Mouse (Mus musculus) bone marrow macrophage, adult 2 months (primary cell): ENCODE data around the gene Ncstn. TPM values are rescaled to one million over a fixed set of nuclear protein-coding genes. Genes with fewer than 3 reads are reported as not detected.

Source experiments
- H3K27ac ChIP-seq: 2 replicates; pipeline ENCODE4 v1.5.1; 2012; ENCODE audit warnings: low read depth, low read length; ENCODE audit not compliant: insufficient read depth
- H3K4me1 ChIP-seq: 2 replicates; pipeline ENCODE4 v1.6.1; 2012; ENCODE audit warnings: low read length; ENCODE audit not compliant: control insufficient read depth, insufficient read depth
- H3K4me3 ChIP-seq: 2 replicates; pipeline ENCODE4 v1.5.1; 2012; ENCODE audit warnings: mild to moderate bottlenecking, low read length, moderate library complexity; ENCODE audit not compliant: insufficient read depth
- CTCF ChIP-seq: IDR thresholded peaks from 2 replicates; pipeline ENCODE4 v1.5.1; 2012; ENCODE audit warnings: low read depth, mild to moderate bottlenecking, low read length, moderate library complexity
- POLR2A ChIP-seq: IDR thresholded peaks from 2 replicates; pipeline ENCODE4 v1.6.1; 2012; ENCODE audit warnings: mild to moderate bottlenecking, low read depth, low read length, borderline replicate concordance
- polyA plus RNA-seq: library from polyadenylated mRNA; stranded (reverse); fragments of >200 nt; gene quantifications from 2 replicates; pipeline ENCODE4 v1.2.4, GENCODE M21; 2012; ENCODE audit not compliant: missing spikeins, insufficient read depth, insufficient read length

The Ncstn gene
- polyA plus RNA-seq, 1 experiment: 142 TPM

DNA sequence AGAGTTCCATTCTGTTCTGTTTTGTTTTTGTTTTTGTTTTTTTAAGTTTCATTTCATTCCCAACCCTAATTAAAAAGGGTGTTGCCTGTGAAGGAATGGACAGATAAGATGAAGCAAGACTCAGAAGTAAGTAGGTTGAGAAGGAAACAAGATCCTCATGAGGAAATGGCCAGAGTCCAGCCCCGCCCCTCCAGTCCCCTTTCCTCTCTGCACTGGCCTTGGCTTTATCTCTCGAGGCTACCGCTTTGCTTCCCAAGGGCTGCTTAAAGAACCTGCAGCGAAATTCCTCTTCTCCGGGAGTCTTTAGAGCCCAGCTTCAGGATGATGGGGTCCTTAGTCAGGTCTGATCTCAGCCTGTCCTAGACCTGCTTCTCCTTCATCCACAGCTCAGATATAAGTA is 4.6 kb downstream of the Ncstn start:
- Histone ChIP-seq H3K4me3 (no peak overlapping the region), H3K27ac (no peak overlapping the region), H3K4me1 (peaks cover 8% of the 10 kb centered on the region)
- TF ChIP-seq CTCF (no peak), POLR2A (no peak)

GRCm38 (mm10) chr1:172072604-172073003 is 10.0 kb downstream of the Ncstn start:
- Histone ChIP-seq H3K27ac (no peak overlapping the region), H3K4me1 (no peaks in the 10 kb centered on the region), H3K4me3 (no peak overlapping the region)
- TF ChIP-seq POLR2A: no peak

GRCm38 (mm10) chr1:172071556-172071955 is 11.0 kb downstream of the Ncstn start:
- Histone ChIP-seq H3K27ac (no peak overlapping the region), H3K4me1 (no peaks in the 10 kb centered on the region), H3K4me3 (no peak overlapping the region)
- no peak for TF ChIP-seq POLR2A
- no peak for TF ChIP-seq CTCF

DNA sequence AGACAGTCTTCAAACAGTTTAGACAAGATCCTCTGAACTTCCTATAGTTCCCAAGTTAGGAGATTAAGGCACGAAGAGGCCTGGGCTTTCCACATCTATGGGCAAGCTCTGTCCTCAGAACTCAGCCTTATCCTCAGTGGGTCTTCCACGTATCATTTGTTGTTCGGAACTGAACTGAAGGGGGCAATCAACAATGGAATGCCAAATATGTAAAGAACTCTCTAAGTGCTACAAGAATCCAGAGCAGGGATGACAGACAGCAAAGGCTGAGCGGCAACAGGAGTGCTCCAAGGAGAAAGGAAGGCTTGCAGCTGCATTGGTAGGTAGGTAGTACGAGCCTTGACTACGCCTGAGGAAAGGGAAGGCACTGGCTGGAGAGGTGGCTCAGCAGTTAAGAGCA is 12.4 kb downstream of the Ncstn start:
- TF ChIP-seq POLR2A (no peak), CTCF (no peak)
- no peak overlapping the region for H3K4me3 ChIP-seq
- no peak overlapping the region for H3K27ac ChIP-seq
- no peaks in the 10 kb centered on the region for H3K4me1 ChIP-seq

DNA sequence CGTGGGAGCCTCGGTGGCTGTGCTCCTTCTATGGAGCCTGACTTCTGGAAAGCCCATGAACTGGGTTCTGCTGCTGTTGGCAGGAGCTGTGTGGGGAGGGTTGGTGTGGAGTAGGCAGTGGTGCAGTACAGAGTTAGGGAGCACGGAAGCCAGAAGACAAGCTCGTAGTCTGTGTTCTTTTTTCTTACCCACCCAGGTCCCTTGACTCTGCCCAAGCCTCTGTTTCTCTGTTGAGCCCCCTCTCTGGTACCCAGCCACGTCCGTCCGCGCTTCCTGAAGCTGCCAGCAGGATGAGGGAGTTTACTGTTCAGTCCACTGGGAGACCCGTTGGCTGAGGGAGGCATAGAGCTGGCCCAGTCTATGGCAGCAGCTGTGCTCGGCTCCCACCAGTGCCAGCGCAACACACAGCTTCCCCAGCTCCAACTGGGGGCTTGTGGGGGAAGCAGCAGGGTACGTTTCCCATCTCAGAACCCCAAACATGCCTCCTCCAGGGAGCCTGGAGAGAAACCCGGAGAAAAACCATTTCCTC is 17.9 kb downstream of the Ncstn start:
- H3K4me1 ChIP-seq: peaks cover 4% of the 10 kb centered on the region; the same call in 1 of the 2 replicates
- no peak overlapping the region for H3K27ac ChIP-seq
- H3K4me3 ChIP-seq: no peak overlapping the region
- TF ChIP-seq CTCF (no peak), POLR2A (no peak)

DNA sequence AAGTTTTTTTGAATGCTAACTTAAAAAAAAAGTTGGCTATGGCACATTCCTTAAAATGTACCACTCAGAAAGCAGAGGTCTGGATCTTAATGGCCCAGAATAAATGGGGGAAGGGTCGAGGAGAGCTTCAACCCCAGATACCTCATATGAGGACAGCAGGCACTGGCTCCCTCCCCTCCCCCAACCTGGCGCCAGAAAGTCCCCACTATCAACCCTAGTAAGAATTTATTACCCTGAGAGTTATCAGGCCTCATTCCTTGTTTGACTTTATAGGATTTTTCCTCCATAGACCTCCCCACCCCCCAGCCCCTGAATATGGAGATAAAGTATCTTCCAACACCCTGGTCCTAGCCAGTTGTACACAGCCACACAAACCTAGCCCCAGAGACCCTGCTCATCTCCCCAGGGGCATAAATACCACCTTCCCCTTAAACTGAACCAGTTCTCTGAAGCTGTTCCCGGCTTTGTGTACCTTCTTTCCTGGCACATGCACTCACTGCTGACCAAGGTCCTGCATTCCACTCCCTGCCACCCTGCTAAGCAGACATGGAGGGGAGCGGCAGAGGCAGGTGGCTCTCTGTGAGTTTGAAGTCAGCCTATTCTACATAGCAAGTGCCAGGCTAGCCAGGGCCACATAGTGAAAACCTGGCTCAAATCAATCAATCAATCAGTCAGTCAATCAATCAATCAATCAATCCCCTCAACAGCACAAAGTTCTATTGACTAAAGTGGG is 19.1 kb downstream of the Ncstn start:
- Histone ChIP-seq H3K27ac (no peak overlapping the region), H3K4me3 (no peak overlapping the region), H3K4me1 (peaks cover 4% of the 10 kb centered on the region; the same call in 1 of the 2 replicates)
- TF ChIP-seq POLR2A (no peak), CTCF (no peak)

- Histone ChIP-seq H3K4me1 (peaks cover 4% of the 10 kb centered on the region; the same call in 1 of the 2 replicates), H3K4me3 (no peak overlapping the region), H3K27ac (no peak overlapping the region)
- TF ChIP-seq POLR2A (no peak), CTCF (no peak)
Measured at GRCm38 (mm10) chr1:172062101-172062500, 20.5 kb downstream of the Ncstn start.

- TF ChIP-seq CTCF: no peak
- TF ChIP-seq POLR2A: no peak
- Histone ChIP-seq H3K4me1 (peaks cover 4% of the 10 kb centered on the region; the same call in 1 of the 2 replicates), H3K27ac (no peak overlapping the region), H3K4me3 (no peak overlapping the region)
Measured at GRCm38 (mm10) chr1:172061217-172061616, 21.4 kb downstream of the Ncstn start.

GRCm38 (mm10) chr1:172060659-172061058 is 21.9 kb downstream of the Ncstn start:
- TF ChIP-seq CTCF: no peak
- TF ChIP-seq POLR2A: no peak
- H3K27ac ChIP-seq: no peak overlapping the region
- H3K4me3 ChIP-seq: no peak overlapping the region
- H3K4me1 ChIP-seq: peaks cover 4% of the 10 kb centered on the region; the same call in 1 of the 2 replicates

DNA sequence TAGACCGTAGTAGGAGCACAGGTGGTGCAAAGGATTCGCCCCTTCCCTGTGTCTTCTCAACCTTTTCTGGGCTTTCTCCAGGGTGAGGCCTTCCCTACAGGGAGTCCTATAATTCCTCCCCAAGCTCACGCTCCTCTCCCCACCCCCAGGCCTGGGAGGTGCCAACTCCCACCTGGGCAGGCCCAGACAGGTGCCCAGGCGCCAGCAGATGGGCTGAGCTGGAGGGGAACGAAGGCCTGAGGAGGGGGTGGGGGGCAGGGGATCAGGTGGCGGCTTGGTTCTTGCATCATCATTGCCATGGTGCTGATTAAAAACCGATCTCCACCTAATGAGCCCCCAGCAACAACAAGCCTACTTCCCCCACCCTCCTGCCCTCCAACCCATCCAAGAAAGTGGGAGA is 23.7 kb downstream of the Ncstn start:
- H3K27ac ChIP-seq: no peak overlapping the region

GRCm38 (mm10) chr1:172058321-172058720 is 24.3 kb downstream of the Ncstn start:
- no peak overlapping the region for H3K4me3 ChIP-seq
- no peak overlapping the region for H3K27ac ChIP-seq
- TF ChIP-seq POLR2A (no peak), CTCF (no peak)
- H3K4me1 ChIP-seq: peaks cover 4% of the 10 kb centered on the region; the same call in 1 of the 2 replicates

More for the DNA sequence above, 23.7 kb downstream of the Ncstn start:
- no peak overlapping the region for H3K4me3 ChIP-seq
- TF ChIP-seq CTCF: no peak
- no peak for TF ChIP-seq POLR2A
- peaks cover 4% of the 10 kb centered on the region; the same call in 1 of the 2 replicates for H3K4me1 ChIP-seq
